Mouse (Mus musculus): Measurements from ENCODE around the gene Fgf9. TPM values are rescaled to one million over a fixed set of nuclear protein-coding genes. Genes with fewer than 3 reads are reported as not detected.

Fgf9 gene
- polyA plus RNA-seq, 1 experiment from 2014 or later, result 2.9 TPM

GRCm38 (mm10) chr14:58071830-58072770 lies 1.8 kb downstream of the Fgf9 start:
- Histone ChIP-seq H3K9me3 (ENCODE audit: control insufficient read depth, low read length) (no peaks in the 10 kb centered on the region), H3K9ac (ENCODE audit: low read depth, low read length) (peak overlapping the region; percentile 56), H3K27ac (ENCODE audit: low read depth, low read length) (no peak overlapping the region), H3K27me3 (replicated peaks; ENCODE audit: control insufficient read depth, insufficient read depth, low read length) (peaks cover 86% of the 10 kb centered on the region), H3K4me1 (replicated peaks; ENCODE audit: control insufficient read depth, insufficient read depth, low read length) (peaks cover 15% of the 10 kb centered on the region), H3K4me3 (ENCODE audit: low read depth, low read length) (peak overlapping the region; percentile 50), H3K4me2 (peak overlapping the region; percentile 82), H3K36me3 (ENCODE audit: control insufficient read depth, insufficient read depth, low read length) (no peaks in the 10 kb centered on the region)
- DNase-seq (ENCODE audit: low spot score) (peak; percentile 69), ATAC-seq (replicated peaks; ENCODE audit: low FRiP score) (peak; percentile 68)
- under 1% methylated on average over 85 of the region's 85 CpGs for WGBS

GRCm38 (mm10) chr14:58072771-58073501 lies 2.6 kb downstream of the Fgf9 start:
- Histone ChIP-seq H3K9me3 (ENCODE audit: control insufficient read depth, low read length) (no peaks in the 10 kb centered on the region), H3K27ac (ENCODE audit: low read depth, low read length) (no peak overlapping the region), H3K4me1 (replicated peaks; ENCODE audit: control insufficient read depth, insufficient read depth, low read length) (peaks cover 15% of the 10 kb centered on the region), H3K4me2 (peak overlapping the region; percentile 82), H3K4me3 (ENCODE audit: low read depth, low read length) (peak overlapping the region; percentile 50), H3K27me3 (replicated peaks; ENCODE audit: control insufficient read depth, insufficient read depth, low read length) (peaks cover 94% of the 10 kb centered on the region), H3K36me3 (ENCODE audit: control insufficient read depth, insufficient read depth, low read length) (no peaks in the 10 kb centered on the region), H3K9ac (ENCODE audit: low read depth, low read length) (no peak overlapping the region)
- WGBS, result under 1% methylated on average over 29 of the region's 29 CpGs
- DNase-seq (ENCODE audit: low spot score), result no peak
- no peak for ATAC-seq (replicated peaks; ENCODE audit: low FRiP score)

GRCm38 (mm10) chr14:58073936-58074335 lies 3.6 kb downstream of the Fgf9 start:
- H3K27me3 ChIP-seq (replicated peaks; ENCODE audit: control insufficient read depth, insufficient read depth, low read length), result peaks cover 95% of the 10 kb centered on the region
- no peak for DNase-seq (ENCODE audit: low spot score)
- H3K4me2 ChIP-seq, result peak overlapping the region; percentile 74
- no peak overlapping the region for H3K27ac ChIP-seq (ENCODE audit: low read depth, low read length)
- H3K4me3 ChIP-seq (ENCODE audit: low read depth, low read length), result peak overlapping the region; percentile 52
- H3K9ac ChIP-seq (ENCODE audit: low read depth, low read length), result no peak overlapping the region
- ATAC-seq (replicated peaks; ENCODE audit: low FRiP score), result no peak
- no peaks in the 10 kb centered on the region for H3K36me3 ChIP-seq (ENCODE audit: control insufficient read depth, insufficient read depth, low read length)
- WGBS, result 2% methylated on average over 20 of the region's 20 CpGs
- H3K9me3 ChIP-seq (ENCODE audit: control insufficient read depth, low read length), result no peaks in the 10 kb centered on the region
- peaks cover 15% of the 10 kb centered on the region for H3K4me1 ChIP-seq (replicated peaks; ENCODE audit: control insufficient read depth, insufficient read depth, low read length)

- no peaks in the 10 kb centered on the region for H3K9me3 ChIP-seq (ENCODE audit: control insufficient read depth, low read length)
- WGBS, result 2% methylated on average over 61 of the region's 61 CpGs
- H3K36me3 ChIP-seq (ENCODE audit: control insufficient read depth, insufficient read depth, low read length), result no peaks in the 10 kb centered on the region
- H3K27me3 ChIP-seq (replicated peaks; ENCODE audit: control insufficient read depth, insufficient read depth, low read length), result peaks cover 87% of the 10 kb centered on the region
- H3K4me1 ChIP-seq (replicated peaks; ENCODE audit: control insufficient read depth, insufficient read depth, low read length), result peaks cover 15% of the 10 kb centered on the region
- no peak overlapping the region for H3K27ac ChIP-seq (ENCODE audit: low read depth, low read length)
- H3K4me3 ChIP-seq (ENCODE audit: low read depth, low read length), result peak overlapping the region; percentile 52
- no peak for ATAC-seq (replicated peaks; ENCODE audit: low FRiP score)
- H3K9ac ChIP-seq (ENCODE audit: low read depth, low read length), result peak overlapping the region; percentile 34; the same call in 1 of the 2 replicates
- H3K4me2 ChIP-seq, result peak overlapping the region; percentile 74
- DNase-seq (ENCODE audit: low spot score), result peak; percentile 50
Observed at GRCm38 (mm10) chr14:58074621-58075432, 4.5 kb downstream of the Fgf9 start.

- under 1% methylated on average over 31 of the region's 31 CpGs for WGBS
- DNase-seq (ENCODE audit: low spot score) (peak; percentile 35), ATAC-seq (replicated peaks; ENCODE audit: low FRiP score) (no peak)
- Histone ChIP-seq H3K9me3 (ENCODE audit: control insufficient read depth, low read length) (no peaks in the 10 kb centered on the region), H3K36me3 (ENCODE audit: control insufficient read depth, insufficient read depth, low read length) (no peaks in the 10 kb centered on the region), H3K27me3 (replicated peaks; ENCODE audit: control insufficient read depth, insufficient read depth, low read length) (peaks cover 80% of the 10 kb centered on the region), H3K9ac (ENCODE audit: low read depth, low read length) (peak overlapping the region; percentile 34; the same call in 1 of the 2 replicates), H3K4me1 (replicated peaks; ENCODE audit: control insufficient read depth, insufficient read depth, low read length) (peaks cover 15% of the 10 kb centered on the region), H3K27ac (ENCODE audit: low read depth, low read length) (no peak overlapping the region), H3K4me2 (peak overlapping the region; percentile 74), H3K4me3 (ENCODE audit: low read depth, low read length) (peak overlapping the region; percentile 52)
Observed at GRCm38 (mm10) chr14:58075433-58076029, 5.2 kb downstream of the Fgf9 start.

- 0% methylated on average over 40 of the region's 40 CpGs for WGBS
- H3K27me3 ChIP-seq (replicated peaks; ENCODE audit: control insufficient read depth, insufficient read depth, low read length), result peaks cover 74% of the 10 kb centered on the region
- no peak for ATAC-seq (replicated peaks; ENCODE audit: low FRiP score)
Observed at GRCm38 (mm10) chr14:58076030-58076521, 5.7 kb downstream of the Fgf9 start.

GRCm38 (mm10) chr14:58076726-58077255 lies 6.4 kb downstream of the Fgf9 start:
- peak overlapping the region; percentile 74 for H3K4me2 ChIP-seq
- H3K9ac ChIP-seq (ENCODE audit: low read depth, low read length), result no peak overlapping the region
- peaks cover 15% of the 10 kb centered on the region; the same call in 1 of the 2 replicates for H3K4me1 ChIP-seq (replicated peaks; ENCODE audit: control insufficient read depth, insufficient read depth, low read length)
- ATAC-seq (replicated peaks; ENCODE audit: low FRiP score) (no peak), DNase-seq (ENCODE audit: low spot score) (no peak)
- no peaks in the 10 kb centered on the region for H3K36me3 ChIP-seq (ENCODE audit: control insufficient read depth, insufficient read depth, low read length)
- peak overlapping the region; percentile 52 for H3K4me3 ChIP-seq (ENCODE audit: low read depth, low read length)
- 10% methylated on average over 14 of the region's 14 CpGs for WGBS
- H3K27ac ChIP-seq (ENCODE audit: low read depth, low read length), result no peak overlapping the region
- H3K27me3 ChIP-seq (replicated peaks; ENCODE audit: control insufficient read depth, insufficient read depth, low read length), result peaks cover 67% of the 10 kb centered on the region
- H3K9me3 ChIP-seq (ENCODE audit: control insufficient read depth, low read length), result no peaks in the 10 kb centered on the region

More at GRCm38 (mm10) chr14:58076030-58076521, 5.7 kb downstream of the Fgf9 start:
- Histone ChIP-seq H3K4me3 (ENCODE audit: low read depth, low read length) (peak overlapping the region; percentile 52), H3K9ac (ENCODE audit: low read depth, low read length) (no peak overlapping the region), H3K4me1 (replicated peaks; ENCODE audit: control insufficient read depth, insufficient read depth, low read length) (peaks cover 15% of the 10 kb centered on the region; the same call in 1 of the 2 replicates), H3K36me3 (ENCODE audit: control insufficient read depth, insufficient read depth, low read length) (no peaks in the 10 kb centered on the region), H3K4me2 (peak overlapping the region; percentile 74), H3K27ac (ENCODE audit: low read depth, low read length) (no peak overlapping the region), H3K9me3 (ENCODE audit: control insufficient read depth, low read length) (no peaks in the 10 kb centered on the region)
- DNase-seq (ENCODE audit: low spot score), result peak; percentile 45
